In genomic region chr7:129648938-129649337, GRCm38 (mm10) we compare ENCODE assay signal across 8 mouse cellular contexts. TPM values are rescaled to one million over a fixed set of nuclear protein-coding genes. Genes with fewer than 3 reads are reported as not detected.
DNase-seq lines count a peak whose midpoint lies in the region; ATAC-seq and TF ChIP-seq lines count a peak whose summit lies in the region.

No protein-coding gene starts in this region.

- ATAC-seq in heart, embryonic 12.5 days (ENCODE audit: insufficient number of reproducible peaks, low FRiP score): no peak
- peak; percentile 73; the same call in 1 of the 2 replicates for ATAC-seq in limb, embryonic 14.5 days (ENCODE audit: low FRiP score, low read depth)
- peak; percentile 21; the same call in 1 of the 2 replicates for ATAC-seq in stomach, embryonic 14.5 days (ENCODE audit: insufficient number of reproducible peaks, insufficient read depth, low FRiP score, low read depth)

- H3K27ac ChIP-seq in heart, embryonic 12.5 days (ENCODE audit: poor library complexity, severe bottlenecking): no peak overlapping the region
- no peak overlapping the region for H3K27ac ChIP-seq in gastrocnemius, adult 2 months
- H3K27ac ChIP-seq in limb, embryonic 14.5 days (replicated peaks; ENCODE audit: low read depth, low read length): no peak overlapping the region
- H3K27ac ChIP-seq in stomach, embryonic 14.5 days (ENCODE audit: low read length): no peak overlapping the region

- H3K27me3 ChIP-seq in heart, embryonic 12.5 days (replicated peaks): no peaks in the 10 kb centered on the region
- H3K27me3 ChIP-seq in limb, embryonic 14.5 days (ENCODE audit: control insufficient read depth, insufficient read depth, low read length): no peaks in the 10 kb centered on the region
- H3K27me3 ChIP-seq in stomach, embryonic 14.5 days (ENCODE audit: control insufficient read depth, insufficient read depth, low read length): no peaks in the 10 kb centered on the region

- H3K9ac ChIP-seq in heart, embryonic 12.5 days: no peak overlapping the region
- H3K9ac ChIP-seq in limb, embryonic 14.5 days (ENCODE audit: low read depth, low read length, severe bottlenecking): no peak overlapping the region
- H3K9ac ChIP-seq in stomach, embryonic 14.5 days (replicated peaks; ENCODE audit: low read depth, low read length): no peak overlapping the region

- intact Hi-C loops in gastrocnemius, adult 2 months (cut with DNase I): no loop called here

- no peaks in the 10 kb centered on the region; the same call in 1 of the 2 replicates for H3K4me1 ChIP-seq in heart, embryonic 12.5 days (replicated peaks)
- peaks cover 8% of the 10 kb centered on the region for H3K4me1 ChIP-seq in limb, embryonic 14.5 days (ENCODE audit: control insufficient read depth, insufficient read depth, low read length)
- no peaks in the 10 kb centered on the region; the same call in 1 of the 2 replicates for H3K4me1 ChIP-seq in stomach, embryonic 14.5 days (ENCODE audit: control insufficient read depth, insufficient read depth, low read length)

- no peak for TF ChIP-seq POLR2A in limb, embryonic 14.5 days (IDR thresholded peaks at IDR 0.05; ENCODE audit: borderline replicate concordance, extremely low read depth, insufficient read depth, insufficient read length)

- no peaks in the 10 kb centered on the region for H3K9me3 ChIP-seq in heart, embryonic 12.5 days (replicated peaks)
- H3K9me3 ChIP-seq in limb, embryonic 14.5 days (ENCODE audit: control insufficient read depth, low read length): no peaks in the 10 kb centered on the region
- H3K9me3 ChIP-seq in stomach, embryonic 14.5 days (ENCODE audit: control insufficient read depth, low read depth, low read length): no peaks in the 10 kb centered on the region

- H3K4me3 ChIP-seq in heart, embryonic 12.5 days: no peak overlapping the region
- no peak overlapping the region for H3K4me3 ChIP-seq in gastrocnemius, adult 2 months
- H3K4me3 ChIP-seq in limb, embryonic 14.5 days (replicated peaks; ENCODE audit: low read length): no peak overlapping the region
- H3K4me3 ChIP-seq in stomach, embryonic 14.5 days (ENCODE audit: low read depth, low read length): no peak overlapping the region

- peak; percentile 89 for TF ChIP-seq CTCF in gastrocnemius, adult 2 months (IDR thresholded peaks at IDR 0.05)

- no peaks in the 10 kb centered on the region for H3K36me3 ChIP-seq in heart, embryonic 12.5 days
- H3K36me3 ChIP-seq in limb, embryonic 14.5 days (ENCODE audit: control insufficient read depth, insufficient read depth, low read length): no peaks in the 10 kb centered on the region
- H3K36me3 ChIP-seq in stomach, embryonic 14.5 days (ENCODE audit: control insufficient read depth, insufficient read depth, low read length): no peaks in the 10 kb centered on the region

- H3K4me2 ChIP-seq in heart, embryonic 12.5 days: no peak overlapping the region
- no peak overlapping the region; the same call in 1 of the 2 replicates for H3K4me2 ChIP-seq in limb, embryonic 14.5 days (replicated peaks; ENCODE audit: low read depth, low read length, severe bottlenecking)
- H3K4me2 ChIP-seq in stomach, embryonic 14.5 days (replicated peaks; ENCODE audit: low read depth, low read length): 0 out of 2 replicates have a peak overlapping the region, but pooled peaks have one; percentile 10

- DNase-seq in heart, adult 9 months (ENCODE audit: low spot score in 2 of 2): peak; percentile 11 to 61
- DNase-seq in cerebellum, postnatal 36 days: peak; percentile 80 to 84
- DNase-seq in gastrocnemius, adult 2 months: peak; percentile 86
- peak; percentile 85 for DNase-seq in kidney, adult 9 months
- peak; percentile 92 for DNase-seq in limb, embryonic 14.5 days (ENCODE audit: low spot score)
- peak; percentile 73 for DNase-seq in naive thymus-derived CD4-positive, alpha-beta T cell, adult 2 months (ENCODE audit: low read depth)

- WGBS in heart, embryonic 12.5 days: 9% methylated on average over 6 of the region's 6 CpGs
- 7% methylated on average over 6 of the region's 6 CpGs for WGBS in limb, embryonic 14.5 days
- WGBS in stomach, embryonic 14.5 days: 2% methylated on average over 6 of the region's 6 CpGs

RNA-seq across cellular contexts. Expression of gene Wdr11, which starts 57.3 kb away (rescaled TPM):
- polyA plus RNA-seq in heart, embryonic 12.5 days (2016; fragmentation: Nextera tagmentation; extraction: Ambion mirVana): 35.3 and 38.2 TPM in 2 replicates
- 10 to 100 TPM; 16.2 to 18.1 TPM for total RNA-seq in gastrocnemius, adult 2 months (2021)
- polyA plus RNA-seq in limb, embryonic 14.5 days (2012; rRNA removed): 45.8 and 47.0 TPM in 2 replicates
- 38.1 and 47.0 TPM in 2 replicates for polyA plus RNA-seq in limb, embryonic 14.5 days (2014; fragmentation: Nextera tagmentation; extraction: Ambion mirVana)
- 38.4 and 39.2 TPM in 2 replicates for polyA plus RNA-seq in stomach, embryonic 14.5 days (2014; fragmentation: Nextera tagmentation; extraction: Ambion mirVana)

Comparison
In these comparisons a context has a peak if more than half of its experiments do, and no peak if none do; other contexts are left out.
1. DNase-seq: peak in every context shown above with its lines; median percentile 92 in limb, embryonic 14.5 days; 86 in gastrocnemius, adult 2 months; 85 in kidney, adult 9 months; 82 in cerebellum, postnatal 36 days; 73 in naive thymus-derived CD4-positive, alpha-beta T cell, adult 2 months; 36 in heart, adult 9 months.